Mouse (Mus musculus): Measurements from ENCODE around the gene Tfap2c.

The Tfap2c gene

DNA sequence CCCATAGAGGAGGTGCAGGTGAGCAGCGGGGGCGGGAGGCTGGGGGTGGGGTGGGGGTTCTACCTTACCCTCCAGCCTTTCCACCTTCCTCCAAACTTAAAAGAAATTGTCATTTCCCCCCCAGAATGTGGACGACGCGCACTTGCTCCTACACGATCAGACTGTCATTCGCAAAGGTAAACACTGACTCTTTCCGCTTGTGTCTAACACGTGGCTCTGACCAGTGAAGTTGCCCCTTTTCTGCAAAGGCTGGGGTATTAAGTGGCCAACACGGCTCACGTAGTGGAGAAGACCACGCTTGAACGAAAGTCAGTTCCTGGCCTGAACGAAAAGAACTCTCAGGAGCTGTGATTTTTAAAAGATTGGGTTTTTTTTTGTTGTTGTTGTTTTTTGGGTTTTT, 2.5 kb downstream of the Tfap2c start:
- no peak for DNase-seq

DNA sequence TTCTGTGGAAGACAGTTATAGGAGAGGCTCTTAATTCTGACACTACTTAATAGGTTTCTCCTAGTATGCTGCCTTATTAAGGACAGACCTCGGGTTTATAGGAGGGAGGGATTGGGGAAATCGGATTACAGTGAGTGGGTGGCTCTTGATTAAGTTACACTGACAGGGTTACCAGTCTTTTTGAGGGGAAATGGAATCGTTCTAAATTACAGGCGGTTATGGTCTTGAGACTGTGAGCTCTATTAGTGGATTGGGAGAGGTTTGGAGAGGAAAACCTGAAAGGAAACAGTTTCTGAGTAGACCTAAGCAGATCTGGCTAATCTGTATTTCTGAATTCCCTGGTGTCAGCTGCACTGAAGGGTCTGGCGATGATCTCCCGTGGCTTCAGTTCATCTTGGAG, 3.3 kb downstream of the Tfap2c start:
- DNase-seq: no peak

DNA sequence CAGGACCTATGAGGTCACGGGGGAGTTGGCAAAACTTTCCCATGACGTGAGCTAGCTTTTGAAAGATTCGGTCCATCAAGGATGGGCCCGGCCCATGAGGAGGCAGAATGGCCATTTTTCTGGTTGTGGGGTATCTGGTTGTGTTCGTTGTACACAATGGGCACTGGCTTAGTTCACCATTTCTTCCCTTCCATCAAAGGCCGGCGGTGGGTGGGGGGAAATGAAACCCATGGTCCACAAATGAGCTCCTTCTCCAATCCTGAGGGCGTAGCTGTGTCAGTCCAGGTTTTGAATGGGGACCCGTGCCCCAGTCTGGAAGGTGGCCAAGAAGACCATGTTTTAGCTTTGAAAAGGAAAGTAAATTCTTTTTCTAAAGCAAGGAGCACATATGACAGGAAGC, 4.8 kb downstream of the Tfap2c start:
- no peak for DNase-seq

DNA sequence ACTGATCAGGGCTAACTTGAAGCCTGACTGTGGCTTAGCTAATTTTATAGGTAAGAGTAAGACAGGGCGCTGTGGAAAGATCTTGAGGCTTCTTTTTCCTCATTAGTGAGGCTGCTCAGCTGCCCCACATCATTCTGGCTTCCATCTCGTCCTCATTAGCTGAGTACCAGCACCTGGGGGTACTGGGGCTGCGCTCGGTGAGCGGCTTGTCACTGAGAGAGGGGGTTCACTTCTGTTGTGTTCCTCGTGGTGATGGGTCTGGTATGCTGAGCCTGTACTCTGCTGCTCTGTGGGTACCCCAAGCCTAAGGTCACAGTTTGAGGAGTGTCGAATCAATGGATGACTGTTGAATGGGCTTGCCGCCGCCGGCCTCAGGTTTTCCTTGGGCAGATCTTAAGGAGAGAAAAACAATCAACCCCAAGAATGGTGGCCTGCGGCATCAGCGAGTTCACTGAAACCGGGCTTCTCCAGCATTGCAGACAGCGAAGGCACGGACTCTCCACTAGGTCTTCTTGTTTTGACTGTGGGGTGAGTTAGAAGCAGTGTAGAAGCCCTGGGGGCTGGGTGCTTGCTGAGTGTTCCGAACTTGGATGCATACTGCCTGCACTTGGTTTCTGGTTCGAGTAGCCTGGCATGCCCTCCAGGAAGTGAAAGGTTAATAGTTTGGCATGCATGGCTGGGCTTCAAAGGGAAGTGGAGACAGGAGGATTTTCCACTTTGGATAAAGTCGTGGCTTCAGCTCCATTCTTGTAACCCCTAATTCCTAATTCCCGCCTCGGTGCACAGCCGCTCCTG, 9.5 kb downstream of the Tfap2c start:
- no peak for DNase-seq

DNA sequence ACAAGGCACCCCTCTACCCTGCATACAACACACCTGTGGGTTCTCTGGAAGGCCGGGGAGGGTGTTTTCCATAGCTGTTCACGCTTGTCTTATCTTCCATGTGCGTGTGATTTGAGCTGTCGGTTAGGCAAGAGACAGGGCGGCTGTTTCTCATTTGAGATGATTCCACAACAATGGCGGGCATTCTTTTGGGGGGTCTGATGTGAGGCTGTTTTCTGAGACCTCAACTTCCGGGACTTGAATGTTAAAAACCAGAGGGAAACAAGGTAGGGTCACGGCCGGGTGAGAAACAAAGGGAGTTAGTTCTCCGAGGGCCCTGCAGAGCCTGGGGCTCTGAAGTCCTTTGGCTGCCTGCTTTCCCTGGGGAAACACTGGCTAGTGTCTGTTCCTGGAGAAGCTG, 11.6 kb downstream of the Tfap2c start:
- no peak for DNase-seq

DNA sequence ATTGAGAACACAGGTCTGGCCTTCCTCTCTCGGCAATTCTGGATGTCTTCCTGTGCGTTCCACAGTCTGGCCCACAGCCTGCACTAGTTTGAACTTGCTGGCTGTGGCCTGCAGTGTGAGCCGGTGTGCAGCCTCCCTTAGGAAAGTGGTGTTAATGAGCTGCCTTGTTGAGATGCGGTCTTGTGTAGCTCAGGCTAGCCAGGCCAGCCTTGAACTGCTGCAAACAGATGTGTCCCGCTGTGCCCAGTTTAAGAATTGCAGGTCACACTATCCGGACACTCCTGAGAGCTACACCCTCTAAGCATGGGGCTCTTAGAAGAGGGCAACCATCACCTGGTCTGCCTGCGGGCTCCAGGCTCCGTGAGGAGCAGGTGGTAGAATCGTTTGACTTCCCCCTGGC, 18.4 kb downstream of the Tfap2c start:
- no peak for DNase-seq

DNA sequence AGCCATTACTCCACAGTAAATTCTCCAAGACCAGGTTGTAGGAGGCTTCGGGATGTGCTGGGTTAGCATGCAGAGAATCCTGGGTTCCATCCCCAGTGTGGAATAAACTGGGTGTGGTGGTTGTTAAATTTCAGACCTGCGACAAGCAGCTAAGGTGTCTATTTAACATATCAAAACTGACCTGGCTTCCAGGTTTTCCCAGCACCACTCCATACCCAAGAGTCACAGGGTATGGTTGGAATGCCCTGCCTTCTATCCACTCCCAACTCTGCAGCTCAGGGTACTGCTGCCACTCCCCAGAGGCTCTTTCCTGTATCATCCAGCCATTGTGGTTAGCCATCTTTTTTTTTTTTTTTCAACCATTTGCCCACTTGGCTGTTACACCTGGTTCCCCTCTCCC, 19.1 kb downstream of the Tfap2c start:
- DNase-seq: no peak

DNA sequence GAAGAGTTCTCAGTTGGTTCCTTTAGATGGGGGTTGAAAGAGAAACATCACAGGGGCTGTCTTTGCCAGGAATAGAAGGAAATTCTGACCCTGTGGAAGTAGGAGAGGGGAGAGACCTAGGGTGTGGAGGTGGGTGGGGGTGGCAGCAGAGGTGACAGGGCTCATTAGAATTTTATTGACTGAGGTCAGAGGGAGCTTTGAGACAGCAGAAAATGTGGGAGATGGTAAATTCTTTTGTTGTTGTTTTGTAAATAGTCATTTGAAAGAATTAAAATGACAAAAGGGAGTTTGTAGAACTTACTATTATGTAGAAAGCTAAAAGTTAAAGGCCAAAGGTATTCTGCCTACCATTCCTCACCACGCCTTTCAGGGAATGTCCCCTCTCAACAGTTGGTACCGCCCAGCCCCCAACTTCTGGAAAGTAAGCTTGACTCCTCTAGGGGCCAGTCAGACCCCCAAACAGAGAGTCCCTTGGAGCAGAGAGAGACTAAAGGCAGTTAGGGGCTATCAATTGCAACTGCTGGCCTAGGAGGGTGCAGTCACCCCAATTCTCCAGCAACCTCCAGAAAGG, 27.9 kb downstream of the Tfap2c start:
- DNase-seq: no peak

DNA sequence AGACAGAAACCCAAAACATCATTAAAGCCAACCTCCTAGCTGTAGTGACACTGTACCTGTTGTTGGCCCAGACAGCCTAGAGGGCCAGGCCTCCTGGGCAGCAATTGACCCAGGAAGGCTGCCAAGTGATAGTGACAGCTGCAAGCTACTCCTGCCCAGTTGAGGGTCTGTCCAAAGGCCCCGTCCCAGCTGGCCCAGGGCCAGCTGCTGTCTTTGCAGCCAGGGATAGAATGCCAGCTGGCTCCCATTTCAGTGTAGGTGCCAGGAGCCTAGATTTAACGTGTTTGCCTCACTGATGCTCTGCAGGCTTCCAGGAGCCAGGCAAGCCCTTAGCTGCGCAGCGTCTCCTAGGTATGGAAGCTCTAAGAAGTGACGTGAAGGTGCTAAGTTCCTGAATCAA, 29.8 kb downstream of the Tfap2c start:
- peak; percentile 4 for DNase-seq

DNA sequence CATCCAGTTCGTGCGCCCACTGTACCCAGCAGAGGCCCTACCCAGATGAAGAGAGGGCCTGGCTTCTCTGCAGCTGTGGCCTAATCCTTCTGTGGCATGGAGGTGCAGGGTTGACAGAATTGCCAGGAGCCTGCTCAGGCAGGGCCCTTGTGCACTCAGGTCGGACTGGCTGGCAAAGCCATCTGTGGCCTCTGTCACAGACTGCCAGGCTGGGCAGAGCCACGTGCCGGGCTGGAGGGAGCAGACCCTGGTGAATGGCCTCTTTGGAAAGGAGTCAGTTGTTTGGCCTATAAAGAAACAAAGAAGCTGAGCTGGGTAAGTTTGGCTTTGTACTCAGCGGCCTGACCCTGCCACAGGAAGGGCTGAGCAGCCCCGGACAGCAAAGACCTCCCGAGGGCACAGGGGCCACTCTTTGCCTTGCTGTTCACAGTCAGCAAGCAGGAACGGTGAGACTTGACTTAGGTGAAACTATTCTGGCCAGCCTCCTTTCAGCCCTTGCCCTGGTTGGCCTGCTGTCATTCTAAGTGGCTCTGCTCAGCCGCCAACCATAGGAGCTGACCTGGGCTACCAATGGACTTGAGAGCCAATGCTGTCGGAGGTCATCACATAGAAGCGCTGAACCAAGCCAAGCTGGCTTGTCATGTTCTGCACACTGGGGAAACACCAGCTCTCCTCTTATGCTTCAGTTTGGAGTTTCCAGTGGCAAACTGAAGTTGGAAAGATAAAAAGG, 31.3 kb downstream of the Tfap2c start:
- DNase-seq: no peak

DNA sequence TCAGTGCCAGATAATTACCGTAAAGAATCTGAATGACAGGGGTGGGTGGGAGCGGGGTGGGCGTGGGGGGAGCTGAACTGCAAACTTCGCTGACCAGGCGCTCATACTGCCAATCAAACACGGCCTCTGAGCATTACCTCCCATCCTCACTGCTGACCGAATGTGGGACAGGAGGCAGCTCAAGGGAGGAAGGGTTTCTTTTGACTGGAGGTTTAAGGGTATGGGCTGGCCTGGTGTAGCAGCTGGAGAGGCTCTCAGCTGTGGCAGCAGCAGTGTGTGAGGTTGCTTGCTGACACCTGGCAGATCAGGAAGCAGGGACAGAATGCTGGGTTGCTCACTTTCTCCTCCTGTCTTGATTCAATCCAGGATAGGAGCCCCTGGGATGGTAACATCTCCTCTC, 33.9 kb downstream of the Tfap2c start:
- no peak for DNase-seq

DNA sequence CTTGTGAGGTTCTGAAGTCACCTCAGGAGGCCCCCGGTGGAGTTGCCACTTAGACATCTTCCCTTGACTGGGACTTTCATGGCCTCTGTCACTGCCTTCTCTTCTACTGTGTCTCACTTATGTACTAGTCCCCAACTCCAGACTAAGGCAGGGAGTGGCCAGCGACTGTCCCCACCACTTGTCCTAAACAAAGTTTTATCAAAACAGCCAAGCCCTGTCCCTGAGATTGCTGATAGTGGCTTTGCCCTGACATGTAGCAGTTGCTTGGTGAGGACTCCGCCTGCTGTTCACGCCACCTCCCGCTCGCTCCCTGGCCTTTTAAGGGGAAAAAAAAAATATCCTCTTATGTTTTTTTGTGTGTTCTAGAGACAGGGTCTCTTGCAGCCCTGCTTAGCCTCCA, 35.9 kb downstream of the Tfap2c start:
- no peak for DNase-seq

DNA sequence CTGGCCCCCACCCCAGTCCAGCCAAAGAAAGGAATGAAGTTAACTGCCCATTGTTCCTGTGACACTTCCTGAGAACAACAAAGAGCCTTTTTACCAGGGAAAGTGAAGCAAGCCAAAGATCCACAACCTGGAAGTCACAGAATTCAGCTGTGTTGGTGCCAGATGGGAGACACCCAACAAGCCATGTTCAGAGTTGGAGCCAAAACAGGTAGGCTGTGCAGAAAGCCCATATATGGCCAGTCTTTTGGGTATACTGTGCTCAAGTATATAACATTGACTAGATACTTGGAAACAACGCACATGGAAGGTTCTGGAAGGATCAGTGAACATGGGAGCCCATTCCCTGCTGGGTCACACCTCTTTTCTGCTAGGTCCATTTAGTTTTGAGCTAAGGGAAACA, 39.7 kb downstream of the Tfap2c start:
- DNase-seq: no peak

DNA sequence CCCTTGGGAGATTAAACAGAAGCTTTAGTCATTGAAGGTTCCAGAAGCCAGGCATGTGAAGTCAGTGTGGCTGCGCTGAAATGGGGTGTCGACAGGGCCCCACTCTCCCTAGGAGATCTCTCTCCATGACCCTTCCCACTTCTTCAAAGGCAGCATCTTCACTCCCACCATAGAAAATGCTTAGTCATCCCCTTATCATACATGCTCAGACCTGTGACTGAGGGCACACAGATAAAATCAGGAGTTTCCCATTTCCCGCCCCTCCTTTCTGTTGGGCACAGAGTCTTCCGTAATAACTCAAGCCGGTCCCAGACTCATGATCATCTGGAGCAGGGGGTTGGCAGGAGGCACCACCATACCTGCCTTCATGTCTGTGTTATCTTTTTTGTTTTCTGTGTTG, 41.4 kb downstream of the Tfap2c start:
- no peak for DNase-seq

DNA sequence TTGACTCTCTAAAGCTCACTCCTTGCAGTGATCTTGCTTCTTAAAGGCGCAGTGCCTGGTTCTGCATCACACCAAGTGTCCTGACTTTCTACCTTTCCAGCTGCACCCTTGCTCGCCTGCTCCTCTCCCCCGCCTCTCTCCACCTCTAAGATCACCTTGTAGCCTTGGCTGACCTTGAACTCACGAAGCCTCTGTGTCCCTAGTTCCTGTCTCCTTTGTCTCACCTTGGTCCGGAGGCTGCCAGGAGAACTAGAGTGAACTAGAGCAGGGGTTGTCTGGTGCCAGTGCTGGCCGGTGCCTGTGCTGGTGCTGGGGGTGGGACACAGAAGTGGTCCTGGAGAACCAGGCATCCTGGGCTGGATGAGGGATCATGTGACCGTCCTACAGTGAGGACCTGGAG, 44.9 kb downstream of the Tfap2c start:
- DNase-seq: no peak

DNA sequence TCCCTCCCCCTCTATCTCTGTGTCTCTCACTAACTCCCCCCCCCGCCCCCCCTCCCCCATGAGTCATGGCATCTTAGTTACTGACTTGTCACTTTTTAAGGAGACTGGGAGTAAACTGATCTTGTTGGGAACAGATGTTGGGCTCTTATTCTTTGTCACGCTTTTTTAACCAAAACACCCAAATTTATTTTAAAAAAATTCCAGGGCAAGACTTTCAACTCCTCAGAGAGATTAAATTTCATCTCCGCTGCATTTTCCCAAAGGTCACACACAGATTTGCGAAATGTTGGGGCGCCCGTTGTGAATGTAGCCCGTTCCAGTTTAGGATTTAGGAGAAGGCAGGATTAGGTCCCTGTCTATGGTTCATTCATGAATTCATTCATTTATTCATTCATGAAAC, 47.7 kb downstream of the Tfap2c start:
- no peak for DNase-seq

DNA sequence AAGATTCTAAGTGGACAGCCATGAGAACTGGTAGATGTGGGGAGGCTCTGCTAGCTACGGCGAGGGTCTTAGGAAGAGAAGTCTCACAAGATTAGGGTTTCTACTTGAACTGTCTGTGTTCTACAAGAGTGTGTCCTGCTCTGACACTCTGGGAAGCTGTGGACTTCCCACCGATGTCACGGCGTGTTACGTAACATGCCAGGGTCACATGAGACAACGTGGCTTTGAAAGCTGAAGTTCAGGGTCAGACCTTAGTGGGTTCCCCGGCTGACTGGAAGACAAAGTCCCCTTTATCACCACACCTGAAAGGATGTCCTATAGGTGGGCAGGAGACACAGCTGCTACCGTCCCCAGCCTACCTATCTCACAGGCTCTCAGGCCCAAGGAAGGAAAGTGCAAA, 48.5 kb downstream of the Tfap2c start:
- no peak for DNase-seq

DNA sequence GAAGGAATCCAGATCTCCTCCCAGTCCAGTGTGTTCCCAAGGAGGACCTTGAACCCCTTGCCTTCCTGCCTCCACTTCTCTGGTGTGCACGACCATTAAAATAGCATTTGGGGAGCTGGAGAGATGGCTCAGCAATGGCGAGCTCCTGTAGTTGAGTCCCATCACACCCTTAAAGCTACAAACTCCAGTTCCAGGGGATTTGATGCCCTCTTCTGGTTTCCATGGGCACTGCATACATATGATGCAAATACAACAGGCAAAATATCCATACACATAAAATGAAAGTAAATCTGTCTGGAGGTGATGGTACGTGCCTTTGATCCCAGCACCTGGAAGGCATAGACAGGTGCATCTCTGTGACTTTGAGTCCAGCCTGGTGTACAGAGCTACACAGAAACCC, 55.2 kb downstream of the Tfap2c start:
- DNase-seq: no peak

DNA sequence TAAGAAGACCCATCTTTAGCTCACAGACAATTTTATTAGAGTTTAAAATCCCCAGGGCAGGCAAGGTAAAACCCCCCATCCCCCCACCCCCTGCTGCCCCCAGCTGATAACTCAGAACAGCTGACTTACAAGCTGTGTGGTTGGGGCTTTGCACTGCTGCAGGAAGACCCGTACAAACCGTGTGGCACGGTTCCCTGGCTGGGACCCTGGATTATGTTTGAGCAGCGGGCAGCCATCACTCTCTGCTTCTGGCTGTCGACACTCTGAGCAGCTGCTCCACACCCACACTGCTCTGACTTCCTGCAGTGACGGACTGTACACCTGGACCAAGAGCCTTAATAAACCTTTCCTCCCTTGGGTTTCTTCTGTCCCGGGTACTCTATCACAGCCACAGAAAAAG, 56.2 kb downstream of the Tfap2c start:
- no peak for DNase-seq

DNA sequence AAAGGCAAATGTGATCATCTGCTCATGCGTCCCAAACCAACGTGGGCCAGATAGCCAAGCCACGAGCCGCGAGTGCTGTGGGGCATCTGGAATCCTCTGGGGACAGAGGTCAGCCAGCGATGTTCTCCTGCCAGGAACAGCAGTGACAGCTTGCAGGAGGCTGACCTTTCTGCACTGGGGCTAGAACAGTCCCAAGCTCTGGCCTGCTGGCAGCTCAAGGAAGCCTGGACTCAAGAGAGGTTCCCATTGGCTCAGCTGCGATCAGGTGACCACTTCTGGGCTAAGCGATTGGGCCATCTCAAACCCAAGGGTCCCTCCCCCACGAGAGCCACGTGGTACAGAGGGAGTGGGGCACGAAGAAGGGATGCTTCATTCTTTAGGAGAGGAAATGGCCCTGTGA, 58.3 kb downstream of the Tfap2c start:
- no peak for DNase-seq
